Mouse (Mus musculus): ENCODE data around the gene Dcdc2c. TPM values are rescaled to one million over a fixed set of nuclear protein-coding genes. Genes with fewer than 3 reads are reported as not detected.

Dcdc2c gene
- total RNA-seq, 4 experiments from 2014 or later: 0.48 to 1.00 (median 0.62) TPM

- DNase-seq (ENCODE audit: low spot score in 2 of 2): no peak
Observed at GRCm38 (mm10) chr12:28460523-28460922, 91.7 kb downstream of the Dcdc2c start.

GRCm38 (mm10) chr12:28458786-28459185 is 93.4 kb downstream of the Dcdc2c start:
- peak in 1 of 2 experiments; percentile 16 for DNase-seq (ENCODE audit: low spot score in 2 of 2)

GRCm38 (mm10) chr12:28436536-28436935 is 115.7 kb downstream of the Dcdc2c start:
- DNase-seq (ENCODE audit: low spot score in 2 of 2): no peak

DNA sequence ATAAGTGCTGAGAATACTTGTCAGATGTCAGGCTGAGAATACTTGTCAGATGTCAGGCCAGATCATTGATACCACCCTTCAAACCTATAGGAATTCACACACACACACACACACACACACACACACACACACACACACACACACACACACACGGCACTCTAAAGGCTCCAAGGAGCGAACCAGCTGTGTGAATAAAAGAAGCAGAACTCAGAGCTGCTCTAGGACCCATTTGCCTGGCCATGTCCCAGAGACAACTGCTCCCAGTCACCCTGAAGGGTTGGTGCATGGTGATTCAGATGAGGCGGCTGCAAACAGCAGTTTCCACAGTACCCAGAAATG is 119.5 kb downstream of the Dcdc2c start:
- DNase-seq (ENCODE audit: low spot score in 2 of 2): no peak

DNA sequence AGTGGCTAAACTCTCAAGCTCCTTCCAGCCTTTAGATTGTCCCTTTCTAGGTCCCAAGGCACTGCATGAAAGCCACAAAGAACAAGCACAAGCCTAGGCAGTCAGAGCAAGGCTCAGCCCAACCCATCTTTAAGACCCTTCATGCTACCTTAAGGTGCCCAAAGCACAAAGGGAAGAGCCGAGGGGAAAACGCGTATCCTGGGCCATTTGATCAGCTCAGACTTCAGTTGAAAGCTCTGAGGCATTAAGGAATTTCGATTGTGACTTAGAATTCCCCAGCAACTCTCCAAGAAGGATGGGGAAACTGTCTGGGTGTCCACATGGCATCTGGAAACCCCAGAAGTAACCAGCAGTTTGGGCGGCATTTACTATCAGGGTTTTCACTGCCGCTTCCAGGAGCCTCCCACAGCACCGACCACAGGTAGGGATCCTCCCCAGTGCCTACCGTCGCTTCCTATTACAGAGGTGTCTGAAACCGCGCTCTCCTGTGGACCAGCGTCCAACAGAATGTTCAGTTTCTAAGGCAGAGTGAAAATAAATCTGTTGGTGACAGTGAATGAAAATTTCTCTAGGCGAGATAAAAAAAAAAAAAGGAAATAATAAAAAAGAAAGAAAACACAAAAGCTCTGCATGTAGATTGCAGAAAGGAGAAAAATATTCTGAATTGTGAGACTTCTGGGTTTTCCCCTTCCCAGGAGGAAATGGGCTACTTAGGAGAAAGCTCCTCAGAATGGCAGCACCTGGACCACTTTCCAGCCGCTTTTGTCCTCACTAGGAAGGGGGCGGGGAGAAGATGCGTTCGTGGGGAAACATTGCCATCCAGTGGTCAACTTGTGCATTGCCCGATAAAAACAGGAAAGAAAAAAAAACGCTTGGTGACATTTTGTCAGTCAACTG is 120.1 kb downstream of the Dcdc2c start:
- DNase-seq (ENCODE audit: low spot score in 2 of 2): peak; percentile 14 to 63

- DNase-seq (ENCODE audit: low spot score in 2 of 2): no peak
Observed at GRCm38 (mm10) chr12:28429856-28430255, 122.3 kb downstream of the Dcdc2c start.

DNA sequence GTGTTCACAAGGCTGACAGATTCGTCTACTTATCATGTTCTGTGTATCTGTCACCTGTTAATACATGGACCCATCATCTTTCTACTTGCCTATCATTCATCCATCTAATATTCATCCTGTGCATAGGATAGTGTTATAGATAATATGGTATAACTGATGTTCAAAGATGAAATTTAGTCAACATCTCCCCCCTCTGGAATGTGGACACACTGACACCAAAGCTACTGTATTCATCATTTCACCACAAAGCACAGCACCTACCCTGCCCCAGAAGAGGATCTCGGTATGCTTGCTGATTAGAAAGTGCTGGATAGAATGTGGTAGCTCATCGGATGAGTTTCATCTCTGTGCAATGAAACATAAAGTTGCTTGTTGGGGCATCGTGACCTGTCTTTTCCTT is 135.2 kb downstream of the Dcdc2c start:
- no peak for DNase-seq (ENCODE audit: low spot score in 2 of 2)

DNA sequence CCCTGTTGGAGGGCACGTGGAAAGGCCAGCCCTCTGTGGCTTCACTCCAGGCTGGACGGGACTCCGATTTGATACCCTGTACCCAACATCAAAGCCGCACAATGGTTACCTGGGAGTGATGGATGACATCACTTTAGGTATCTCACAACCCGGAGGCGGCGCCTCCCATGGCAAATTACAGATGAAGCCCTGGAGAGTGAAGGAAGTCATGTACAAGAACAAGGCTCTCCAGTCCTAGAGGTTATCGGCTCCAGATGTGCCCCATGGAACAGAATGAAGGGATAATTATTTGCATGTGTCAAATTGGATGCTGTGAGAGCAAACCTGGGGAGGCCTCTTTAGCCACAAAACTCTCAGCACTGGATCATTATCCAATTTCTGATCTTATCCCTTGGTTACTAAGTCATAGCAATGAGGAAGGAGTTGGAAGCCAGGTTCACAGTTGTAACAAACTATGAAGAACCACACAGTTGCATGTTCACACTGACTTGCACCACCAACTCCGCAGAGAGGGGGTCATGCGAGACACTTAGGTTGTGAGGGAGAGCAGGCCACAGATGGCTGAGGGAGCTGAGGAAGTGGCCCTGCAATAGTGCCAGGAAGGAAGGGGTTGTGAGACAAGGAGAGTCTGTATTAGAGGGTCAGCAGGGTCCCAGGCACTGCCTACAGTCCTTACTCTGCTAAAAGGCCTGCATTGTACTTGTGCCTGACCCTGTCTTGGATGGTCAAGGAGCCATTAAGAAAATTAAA is 144.4 kb downstream of the Dcdc2c start:
- DNase-seq (ENCODE audit: low spot score in 2 of 2): no peak

GRCm38 (mm10) chr12:28402256-28402655 is 149.9 kb downstream of the Dcdc2c start:
- no peak for DNase-seq (ENCODE audit: low spot score in 2 of 2)

DNA sequence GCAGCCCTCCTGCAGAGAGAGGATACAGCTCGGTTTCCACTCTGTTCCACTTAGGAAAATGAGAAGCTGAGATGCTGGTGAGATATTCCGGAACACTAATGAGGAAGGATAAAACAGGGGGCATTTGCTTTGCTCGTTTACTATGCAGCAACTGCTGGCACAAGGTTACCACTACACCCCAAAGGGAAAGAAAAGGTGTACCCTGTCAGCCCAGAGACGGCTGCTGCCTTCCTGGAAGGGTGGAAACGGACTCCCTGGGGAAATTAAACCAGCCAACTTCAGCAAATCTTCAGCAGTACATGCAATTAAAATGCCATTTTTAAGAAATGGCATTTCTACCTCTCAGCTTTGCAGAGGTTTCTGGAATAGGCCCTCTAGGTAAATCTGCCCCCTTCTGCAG is 150.8 kb downstream of the Dcdc2c start:
- DNase-seq (ENCODE audit: low spot score in 2 of 2): no peak

DNA sequence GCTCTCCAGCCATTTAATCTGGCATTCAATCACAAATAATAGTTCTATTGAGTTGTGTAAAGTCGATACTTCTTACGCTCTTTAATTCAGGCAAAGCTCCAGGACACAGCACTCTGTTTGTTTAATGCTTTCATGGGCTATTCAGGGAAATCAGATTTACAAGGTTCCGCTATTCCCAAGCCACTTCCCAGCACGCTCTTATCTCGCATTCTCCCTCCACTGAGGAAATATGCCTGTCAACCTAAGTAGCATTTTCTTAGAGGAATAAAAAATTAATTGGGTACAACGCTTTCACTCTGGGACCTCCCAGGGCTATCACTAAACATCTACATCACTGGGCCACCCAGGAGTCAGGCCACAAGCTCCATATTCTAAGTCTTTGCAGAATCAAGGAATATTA is 160.1 kb downstream of the Dcdc2c start:
- no peak for DNase-seq (ENCODE audit: low spot score in 2 of 2)

Other genes starting within 250 kb of the Dcdc2c start
- 1 to 10 TPM in 1 of 4 experiments, under 1 TPM in 3; 0.74 to 1.3 (median 0.91) TPM for gene Allc, start 30.1 kb upstream of the Dcdc2c start, total RNA-seq (2022)
- gene Colec11, start 71.0 kb upstream of the Dcdc2c start, total RNA-seq (2022): under 1 TPM in 3 of 4 experiments, not detected in 1; 0.35 to 0.39 (median 0.35) TPM
- 100 to 1,000 TPM; 266 to 307 (median 284) TPM for gene Rps7, start 83.6 kb upstream of the Dcdc2c start, total RNA-seq (2022)
- gene Rnaseh1, start 97.2 kb upstream of the Dcdc2c start, total RNA-seq (2022): 10 to 100 TPM; 12.0 to 12.9 (median 12.7) TPM
- gene Adi1, start 122.8 kb upstream of the Dcdc2c start, total RNA-seq (2022): 10 to 100 TPM; 37.5 to 44.6 (median 41.2) TPM
- gene Trappc12, start 198.1 kb upstream of the Dcdc2c start, total RNA-seq (2022): 10 to 100 TPM; 67.0 to 72.8 (median 70.2) TPM
- 10 to 100 TPM; 57.1 to 65.8 (median 61.0) TPM for gene Eipr1, start 199.4 kb upstream of the Dcdc2c start, total RNA-seq (2022)